Mouse (Mus musculus) testis, adult 2 months (tissue): ENCODE measurements at regions not wholly inside any gene's neighbourhood (a gene's known extent, or its start where the extent isn't known, plus 50 kb on each side); places are given as distances from the start of the nearest gene placed in this dataset.

ENCODE experiments used
- H3K27ac ChIP-seq: fragments of 200-500 bp; 2 replicates; pipeline ENCODE4 v1.5.1; 2012; ENCODE audit warnings: low read depth, low read length; ENCODE audit not compliant: control insufficient read depth, insufficient read depth
- H3K27me3 ChIP-seq: fragments of 200-500 bp; 2 replicates; pipeline ENCODE4 v1.6.1; 2012; ENCODE audit warnings: mild to moderate bottlenecking, low read length, moderate library complexity; ENCODE audit not compliant: control insufficient read depth, insufficient read depth
- H3K36me3 ChIP-seq: fragments of 200-500 bp; 2 replicates; pipeline ENCODE4 v1.6.1; 2012; ENCODE audit warnings: mild to moderate bottlenecking, low read length; ENCODE audit not compliant: control insufficient read depth, insufficient read depth
- H3K4me1 ChIP-seq: fragments of 200-500 bp; 2 replicates; pipeline ENCODE4 v1.6.1; 2012; ENCODE audit warnings: low read length; ENCODE audit not compliant: control insufficient read depth, insufficient read depth
- H3K4me3 ChIP-seq: fragments of 200-500 bp; 2 replicates; pipeline ENCODE4 v1.5.1; 2012; ENCODE audit warnings: low read depth, mild to moderate bottlenecking, low read length, moderate library complexity, mixed read lengths; ENCODE audit not compliant: control insufficient read depth
- CTCF ChIP-seq: fragments of 200-500 bp; IDR thresholded peaks from 2 replicates; pipeline ENCODE4 v1.5.1; 2012; ENCODE audit warnings: low read depth, mild to moderate bottlenecking, inconsistent platforms, low read length, moderate library complexity; ENCODE audit not compliant: control insufficient read depth, insufficient read depth, insufficient replicate concordance
- POLR2A ChIP-seq: fragments of 200-500 bp; IDR thresholded peaks from 2 replicates; pipeline ENCODE4 v1.6.1; 2012; ENCODE audit warnings: low read depth, mild to moderate bottlenecking, inconsistent platforms, low read length, moderate library complexity; ENCODE audit not compliant: control insufficient read depth

GRCm38 (mm10) chr13:111100448-111100847 lies 154.4 kb upstream of the Actbl2 start:
- TF ChIP-seq POLR2A (no peak), CTCF (no peak)
- Histone ChIP-seq H3K4me1 (no peaks in the 10 kb centered on the region), H3K36me3 (no peaks in the 10 kb centered on the region), H3K27me3 (no peaks in the 10 kb centered on the region), H3K27ac (no peak overlapping the region), H3K4me3 (no peak overlapping the region)

GRCm38 (mm10) chr13:111104567-111105219 lies 150.1 kb upstream of the Actbl2 start:
- Histone ChIP-seq H3K4me3 (no peak overlapping the region), H3K4me1 (no peaks in the 10 kb centered on the region), H3K27me3 (no peaks in the 10 kb centered on the region), H3K36me3 (no peaks in the 10 kb centered on the region), H3K27ac (no peak overlapping the region)
- TF ChIP-seq CTCF (no peak), POLR2A (no peak)

DNA sequence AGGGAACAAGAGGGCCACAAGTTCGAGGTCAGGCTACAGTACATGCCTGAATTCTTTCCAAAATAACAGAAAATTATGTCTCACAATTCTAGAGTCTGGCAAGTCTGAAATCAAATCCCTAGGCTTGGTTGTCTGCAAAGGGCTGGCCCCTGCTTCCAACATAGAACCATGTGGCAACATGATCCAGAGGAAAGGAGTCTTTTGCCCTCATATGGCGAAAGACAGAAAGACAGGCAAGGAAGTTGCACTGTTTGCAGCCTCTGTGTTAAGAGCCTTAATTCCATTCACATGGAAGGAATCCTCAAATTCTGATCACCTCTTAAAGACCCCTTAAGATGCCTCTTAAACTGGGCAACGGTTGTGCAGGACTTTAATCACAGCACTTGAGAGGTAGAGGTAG lies 123.7 kb upstream of the Actbl2 start:
- no peak overlapping the region for H3K4me3 ChIP-seq
- H3K27me3 ChIP-seq: no peaks in the 10 kb centered on the region
- no peaks in the 10 kb centered on the region for H3K36me3 ChIP-seq
- TF ChIP-seq CTCF (no peak), POLR2A (no peak)
- no peaks in the 10 kb centered on the region for H3K4me1 ChIP-seq
- H3K27ac ChIP-seq: no peak overlapping the region

- H3K4me1 ChIP-seq: no peaks in the 10 kb centered on the region
These were observed 118.4 kb upstream of the Actbl2 start for GRCm38 (mm10) chr13:111136392-111136791.

DNA sequence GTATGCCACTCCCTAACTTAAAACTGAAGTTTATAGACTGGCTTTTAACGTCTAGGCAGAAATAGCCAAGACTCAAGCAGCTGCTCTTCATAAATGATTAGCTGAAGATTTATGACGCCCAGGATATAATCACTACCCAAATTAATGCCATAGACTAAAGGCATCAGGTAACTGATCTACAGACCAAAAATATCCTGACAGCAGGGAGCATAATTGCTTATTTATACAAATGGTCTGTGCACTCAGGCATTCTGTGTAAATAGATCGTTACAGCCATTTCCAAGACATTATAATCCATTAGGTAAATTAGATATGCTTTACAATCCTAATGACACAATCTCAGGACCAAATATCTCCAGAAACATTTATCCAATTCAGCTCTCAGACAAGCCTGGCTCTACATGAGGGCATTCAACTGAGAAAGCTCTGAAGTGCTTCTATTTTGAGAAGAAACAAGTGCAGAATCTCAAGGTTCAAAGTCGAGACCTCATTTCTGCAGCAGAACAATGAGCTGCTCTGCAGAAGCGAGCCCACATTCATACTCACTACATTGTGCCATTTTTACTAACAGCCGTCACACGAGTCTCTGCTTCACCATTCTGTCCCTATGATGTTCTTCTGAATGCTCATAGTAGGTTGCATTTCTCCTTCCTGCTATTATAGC lies 111.9 kb upstream of the Actbl2 start:
- no peaks in the 10 kb centered on the region for H3K4me1 ChIP-seq
- no peak overlapping the region for H3K27ac ChIP-seq
- H3K4me3 ChIP-seq: no peak overlapping the region
- TF ChIP-seq CTCF (no peak), POLR2A (no peak)
- no peaks in the 10 kb centered on the region for H3K27me3 ChIP-seq
- H3K36me3 ChIP-seq: no peaks in the 10 kb centered on the region

More at GRCm38 (mm10) chr13:111136392-111136791, 118.4 kb upstream of the Actbl2 start:
- no peak overlapping the region for H3K27ac ChIP-seq
- no peak overlapping the region for H3K4me3 ChIP-seq
- no peaks in the 10 kb centered on the region for H3K36me3 ChIP-seq
- TF ChIP-seq POLR2A: no peak
- TF ChIP-seq CTCF: no peak
- no peaks in the 10 kb centered on the region for H3K27me3 ChIP-seq

DNA sequence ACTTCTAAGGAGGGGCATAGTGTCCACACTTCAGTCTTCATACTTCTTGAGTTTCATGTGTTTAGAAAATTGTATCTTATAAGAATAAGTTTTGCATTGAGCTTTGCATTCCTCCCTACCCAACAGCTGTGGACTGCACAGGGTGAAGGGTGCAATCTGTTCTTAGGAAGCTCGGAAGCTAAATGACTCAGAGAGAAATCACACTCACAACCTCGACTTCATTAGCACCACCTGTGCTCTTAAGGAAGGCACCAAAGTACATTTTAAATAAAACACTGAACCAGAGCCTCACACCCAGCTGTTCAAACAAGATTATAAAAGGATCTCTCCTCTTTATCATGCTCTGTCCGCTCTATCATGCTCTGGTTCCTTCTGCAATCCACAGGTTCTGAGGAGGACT lies 110.1 kb upstream of the Actbl2 start:
- no peaks in the 10 kb centered on the region for H3K27me3 ChIP-seq
- H3K27ac ChIP-seq: no peak overlapping the region
- no peaks in the 10 kb centered on the region for H3K36me3 ChIP-seq
- no peaks in the 10 kb centered on the region for H3K4me1 ChIP-seq
- H3K4me3 ChIP-seq: no peak overlapping the region
- TF ChIP-seq POLR2A (no peak), CTCF (no peak)

DNA sequence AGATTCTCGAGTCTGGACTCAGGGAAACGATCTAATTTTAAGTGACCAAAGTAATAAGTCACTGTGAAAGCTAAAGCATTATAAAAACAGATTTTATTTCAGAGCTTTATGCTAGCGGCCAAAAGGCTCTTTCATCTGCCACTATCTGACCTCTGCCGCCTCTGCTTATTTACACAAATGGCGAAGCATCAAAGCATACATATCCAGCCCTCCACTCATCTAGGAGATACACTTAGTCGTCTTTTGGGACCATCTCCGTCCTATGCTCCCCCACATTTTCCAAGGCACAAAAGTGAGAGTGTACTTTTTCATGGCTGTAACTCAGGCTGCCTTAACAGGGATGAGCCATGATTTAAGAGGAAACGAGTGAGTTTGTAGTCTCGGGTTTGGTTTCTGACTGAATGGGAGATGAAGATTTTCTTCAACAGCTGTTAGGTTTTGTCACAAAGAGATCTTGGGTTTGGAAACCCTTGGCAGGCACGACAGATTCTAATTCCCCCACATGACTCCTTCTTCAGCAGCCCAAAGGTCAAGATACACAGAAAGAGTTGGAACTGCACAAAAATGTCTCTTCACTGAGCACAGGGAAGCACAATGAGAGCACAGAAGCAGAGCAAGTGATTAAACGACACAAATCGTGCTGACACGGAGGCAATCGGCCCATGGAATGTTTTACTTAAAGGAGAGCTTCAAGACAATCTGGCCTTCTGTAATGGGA lies 96.7 kb upstream of the Actbl2 start:
- Histone ChIP-seq H3K36me3 (no peaks in the 10 kb centered on the region), H3K4me3 (no peak overlapping the region), H3K27me3 (no peaks in the 10 kb centered on the region), H3K27ac (no peak overlapping the region), H3K4me1 (no peaks in the 10 kb centered on the region)
- no peak for TF ChIP-seq CTCF
- TF ChIP-seq POLR2A: no peak
